Mouse (Mus musculus) kidney, adult 11 months (tissue): ENCODE measurements around the gene Slc12a6.

ENCODE experiments used
- DNase-seq: peaks from one replicate; pipeline ENCODE4 v3.0.0; 2022

Slc12a6 gene

DNA sequence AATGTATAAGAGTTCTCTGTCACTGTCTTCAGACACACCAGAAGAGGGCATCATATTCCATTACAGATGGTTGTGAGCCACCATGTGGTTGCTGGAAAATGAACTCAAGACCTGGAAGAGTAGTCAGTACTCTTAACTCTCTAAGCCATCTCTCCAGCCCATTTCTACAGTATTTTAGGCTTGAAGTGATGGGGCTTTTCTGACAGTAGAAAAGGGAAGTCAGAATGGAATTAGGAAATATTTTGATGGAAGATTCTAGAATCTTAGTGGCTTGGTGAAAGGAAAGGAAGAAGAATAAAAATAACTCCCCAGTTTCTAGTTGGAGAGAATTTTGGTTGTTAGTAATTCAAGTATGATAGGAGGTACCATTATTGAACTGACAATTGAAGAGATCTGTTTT lies 128.3 kb downstream of the Slc12a6 start:
- DNase-seq = no peak

DNA sequence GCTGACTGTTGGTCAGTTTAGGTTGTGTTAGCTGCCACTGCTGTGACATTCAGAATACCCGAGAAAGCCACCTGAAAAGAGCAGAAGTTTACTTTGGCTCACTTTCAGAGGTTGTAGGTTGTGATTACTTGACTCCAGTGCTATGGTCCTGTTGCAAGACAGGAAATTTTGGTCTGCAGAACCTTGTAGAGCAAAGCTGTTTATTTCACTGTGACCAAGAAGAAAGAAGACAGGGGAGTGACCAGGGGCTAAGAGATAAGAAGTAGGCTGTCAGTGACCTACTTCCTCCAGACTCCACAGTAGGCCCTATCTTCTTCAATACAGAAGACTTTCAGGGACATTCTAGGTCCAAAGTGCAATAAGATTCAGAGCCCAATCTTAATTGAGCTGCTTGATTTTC lies 131.0 kb downstream of the Slc12a6 start:
- DNase-seq = no peak

DNA sequence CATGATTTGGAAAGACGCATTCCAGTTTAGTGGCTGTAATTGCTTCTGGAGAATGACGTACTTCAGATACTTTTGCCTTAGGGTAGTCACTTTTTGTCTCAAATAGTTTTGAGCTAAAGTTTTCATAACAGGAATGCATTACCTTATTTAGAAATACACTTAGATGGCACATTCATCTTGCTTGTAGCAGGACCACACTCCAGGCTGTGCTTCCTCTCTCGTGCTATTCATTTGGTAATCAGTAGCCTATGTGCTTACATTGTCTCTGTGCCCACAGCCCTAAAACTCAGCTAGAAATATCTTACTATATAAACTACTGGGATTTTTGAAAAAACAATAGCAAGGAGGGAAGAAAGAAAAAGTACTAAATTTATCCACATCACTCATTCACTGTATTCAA lies 141.4 kb downstream of the Slc12a6 start:
- no peak for DNase-seq
